Mouse (Mus musculus) c-Kit-positive CD71-positive TER-119-positive erythroid progenitor cells, embryonic 14.5 days (primary cell): Measurements from ENCODE around the gene 1700025G04Rik.

Experiments used
- DNase-seq: peaks from one replicate; pipeline ENCODE4 v3.0.0-alpha.2; 2013; ENCODE audit warnings: low spot score

1700025G04Rik gene

DNA sequence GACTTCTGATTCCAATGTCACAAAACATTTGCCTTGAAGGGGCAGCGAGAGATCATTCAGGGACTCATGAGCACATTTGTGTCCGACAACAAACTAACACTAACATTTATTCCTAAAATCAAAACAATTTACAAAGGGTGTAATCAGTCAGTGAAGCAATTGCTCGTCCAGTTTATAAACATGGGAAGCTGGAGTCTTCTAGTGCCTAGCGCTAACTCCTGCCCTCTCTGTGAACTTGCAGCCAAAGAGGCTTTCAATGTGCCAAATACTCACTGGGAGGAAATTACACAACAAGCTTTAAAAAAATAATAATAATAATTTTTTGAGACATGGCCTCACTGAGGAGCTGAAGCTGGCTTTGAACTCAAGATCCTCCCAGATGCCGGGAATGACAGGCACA, 57.8 kb downstream of the 1700025G04Rik start:
- no peak for DNase-seq

- no peak for DNase-seq
Measured at GRCm38 (mm10) chr1:152030546-152030945, 59.4 kb downstream of the 1700025G04Rik start.

DNA sequence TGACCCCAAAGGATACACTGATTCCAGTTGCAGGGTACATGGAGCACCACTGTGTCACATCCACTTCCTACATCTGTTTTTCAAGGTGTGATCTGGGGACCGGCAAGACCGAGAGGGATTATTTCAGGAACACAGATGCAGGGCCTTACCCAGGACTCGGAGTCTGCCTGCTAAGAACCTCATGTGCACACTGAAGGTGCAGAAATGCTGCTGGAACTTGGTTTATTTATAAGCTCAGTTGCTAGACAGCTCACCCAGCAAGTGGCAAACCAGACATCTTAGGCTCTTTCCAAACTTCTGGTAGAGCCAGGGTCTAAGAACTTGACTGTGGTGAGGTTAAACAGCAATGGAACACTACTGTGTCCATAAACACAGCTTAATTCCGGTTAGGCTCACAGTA, 61.2 kb downstream of the 1700025G04Rik start:
- no peak for DNase-seq

DNA sequence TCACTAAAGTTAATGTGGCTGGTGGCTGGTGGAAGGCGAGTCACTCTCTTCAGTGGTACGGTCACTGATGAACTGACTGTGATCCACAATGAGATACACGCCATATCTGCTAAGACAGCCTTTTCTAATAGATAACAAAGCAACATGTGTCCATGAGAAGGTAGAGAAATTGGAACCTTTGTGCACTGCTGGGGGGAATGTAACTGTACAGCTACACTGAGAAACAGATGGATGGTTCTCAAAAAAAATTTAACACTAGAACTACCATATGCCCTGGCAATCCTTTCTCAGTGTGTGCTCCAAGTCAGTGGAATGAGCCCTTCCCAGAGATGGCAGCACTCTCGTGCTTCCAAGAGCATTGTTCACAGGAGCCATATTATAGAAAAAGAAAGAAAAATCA, 63.2 kb downstream of the 1700025G04Rik start:
- DNase-seq, result no peak

GRCm38 (mm10) chr1:152025308-152025707, 64.6 kb downstream of the 1700025G04Rik start:
- no peak for DNase-seq

GRCm38 (mm10) chr1:152024019-152024787, 65.7 kb downstream of the 1700025G04Rik start:
- no peak for DNase-seq

DNA sequence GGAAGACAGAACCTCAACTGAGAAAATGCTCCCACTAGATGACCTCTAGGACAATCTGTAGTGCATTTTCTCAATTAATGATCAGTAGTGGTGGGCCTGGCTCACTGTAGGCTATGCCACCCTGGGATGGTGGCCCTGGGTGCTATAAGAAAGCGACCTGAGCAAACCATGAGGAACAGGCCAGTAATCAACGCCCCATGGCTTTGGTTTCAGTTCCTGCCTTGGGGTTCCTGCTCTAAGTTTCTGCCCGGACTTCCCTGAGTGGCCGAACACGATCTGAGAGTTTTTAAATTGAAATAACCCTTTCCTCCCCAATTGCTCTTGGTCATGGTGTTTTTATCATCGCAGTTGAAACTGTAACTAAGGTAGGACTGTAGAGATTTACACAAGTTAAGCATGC, 69.1 kb downstream of the 1700025G04Rik start:
- DNase-seq, result no peak

DNA sequence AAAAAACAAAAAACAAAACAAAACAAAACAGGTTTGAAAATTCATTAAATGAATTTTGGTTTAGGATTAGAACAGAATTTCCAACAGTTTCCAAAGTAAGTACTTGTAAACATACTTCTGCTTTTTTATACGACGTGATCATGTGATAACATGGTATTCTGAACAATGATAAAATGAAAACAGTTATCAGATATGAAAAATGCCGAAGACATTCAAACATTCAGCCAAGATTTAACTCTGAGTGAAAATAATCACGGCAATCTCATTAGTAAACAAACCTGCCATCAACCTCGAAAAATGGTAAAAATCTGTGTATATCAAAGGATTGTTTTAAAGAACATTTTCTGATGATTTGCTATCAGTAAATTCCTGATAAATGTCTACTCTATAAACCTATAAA, 69.9 kb downstream of the 1700025G04Rik start:
- DNase-seq, result no peak

- DNase-seq, result no peak
Measured at GRCm38 (mm10) chr1:152019196-152019595, 70.7 kb downstream of the 1700025G04Rik start.

- no peak for DNase-seq
Measured at GRCm38 (mm10) chr1:152018322-152018721, 71.6 kb downstream of the 1700025G04Rik start.

DNA sequence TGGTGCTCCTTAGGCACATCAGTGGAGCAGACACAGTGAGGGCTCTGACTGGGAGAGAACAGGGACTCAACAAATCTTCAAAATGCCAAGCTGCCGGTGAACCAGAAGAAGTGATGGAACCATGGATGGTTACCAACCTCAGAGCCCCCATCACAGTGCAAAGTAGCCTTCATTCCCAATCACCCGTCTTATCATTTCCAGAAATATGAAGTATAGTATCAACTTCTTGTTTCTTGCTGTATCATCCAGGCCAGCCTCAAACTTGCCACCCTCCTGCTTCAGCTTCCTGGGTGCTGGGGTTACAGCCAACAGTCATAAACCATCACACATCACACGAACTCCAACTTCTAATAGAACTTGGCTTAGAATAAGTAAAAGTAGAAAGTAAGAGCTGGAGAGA, 73.3 kb downstream of the 1700025G04Rik start:
- no peak for DNase-seq

DNA sequence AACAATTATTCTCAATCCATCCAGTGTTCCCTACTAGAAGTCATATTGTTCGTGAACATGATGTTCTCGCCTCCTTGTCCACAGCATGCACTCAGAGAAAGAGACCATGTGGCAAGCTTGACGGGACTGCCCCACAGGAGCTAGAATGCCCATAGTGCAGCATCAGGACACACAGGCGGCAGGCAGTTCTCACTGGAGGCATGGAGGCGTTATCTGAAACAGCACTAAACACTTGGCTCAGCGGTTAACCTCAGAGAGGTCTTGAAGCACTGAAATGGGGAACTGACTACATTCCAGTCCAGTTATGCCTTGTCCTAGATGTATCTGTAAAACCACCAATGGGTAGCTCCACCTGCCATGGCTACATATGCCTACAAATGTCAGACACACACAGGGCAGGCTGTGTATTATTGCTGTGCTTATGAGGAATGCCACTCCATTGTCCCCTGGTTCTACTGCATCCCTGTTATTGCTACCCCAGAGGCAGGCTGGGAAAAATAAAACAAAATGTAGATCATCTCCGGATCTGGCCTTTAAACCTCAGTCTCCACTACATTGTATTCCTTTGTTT, 74.3 kb downstream of the 1700025G04Rik start:
- peak; percentile 3 for DNase-seq

DNA sequence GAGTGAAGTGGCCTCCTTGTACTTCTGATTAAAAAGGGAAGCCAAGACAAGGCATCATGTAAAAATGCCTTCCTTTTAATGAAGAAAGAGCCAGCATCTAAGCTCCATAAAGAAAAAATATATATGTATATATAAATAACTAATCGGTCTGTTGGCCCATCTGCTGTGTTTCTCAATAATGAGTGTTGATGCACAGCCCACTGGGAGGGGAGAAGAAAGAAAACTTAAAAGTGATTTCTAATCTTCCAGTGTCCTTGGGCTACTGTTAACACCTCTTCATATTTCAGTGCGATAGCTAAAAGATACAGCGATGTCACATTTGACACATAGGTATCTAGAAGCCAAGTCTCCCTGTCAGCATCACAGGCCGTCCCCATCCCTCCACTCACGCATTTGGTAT, 78.2 kb downstream of the 1700025G04Rik start:
- no peak for DNase-seq

DNA sequence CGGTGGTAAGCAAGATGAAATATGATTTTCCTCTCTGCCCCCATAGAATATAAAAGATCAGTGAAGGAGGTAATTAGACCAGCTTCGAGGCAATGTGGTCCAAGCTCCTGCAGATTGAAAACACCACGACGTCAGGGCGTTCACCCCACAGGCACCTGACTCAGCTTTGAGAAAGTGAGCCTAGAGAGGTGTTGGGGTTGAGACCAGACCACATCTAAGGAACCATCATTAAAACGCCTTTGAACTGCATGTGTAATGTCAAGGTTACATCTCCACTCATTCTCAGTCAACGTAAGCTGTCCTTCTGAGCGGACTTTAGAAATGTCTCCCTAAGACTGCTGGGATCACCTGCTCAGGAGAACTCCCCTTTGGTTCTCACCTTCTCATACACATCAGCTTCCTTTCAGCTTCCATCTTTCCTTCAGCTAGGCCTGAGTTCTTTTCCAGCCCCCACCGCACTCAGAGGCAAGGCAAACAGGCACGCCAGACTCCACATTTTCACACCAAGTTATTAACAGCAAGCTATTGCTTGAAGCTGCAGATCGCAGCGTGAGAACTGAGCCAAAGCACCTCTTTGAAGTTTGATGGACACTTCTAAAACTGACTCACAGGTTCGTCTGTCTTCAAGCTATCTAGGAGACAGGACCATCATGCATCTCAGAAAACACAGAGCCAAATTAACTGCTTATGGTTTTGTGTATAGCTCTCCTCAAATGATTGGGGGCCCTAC, 79.5 kb downstream of the 1700025G04Rik start:
- DNase-seq, result no peak

GRCm38 (mm10) chr1:152008473-152008991, 81.4 kb downstream of the 1700025G04Rik start:
- DNase-seq, result no peak

- DNase-seq, result no peak
Measured at GRCm38 (mm10) chr1:152006529-152006928, 83.4 kb downstream of the 1700025G04Rik start.

GRCm38 (mm10) chr1:152004509-152004908, 85.4 kb downstream of the 1700025G04Rik start:
- DNase-seq, result no peak

- DNase-seq, result no peak
Measured at GRCm38 (mm10) chr1:152000461-152000860, 89.5 kb downstream of the 1700025G04Rik start.

- DNase-seq, result no peak
Measured at GRCm38 (mm10) chr1:151999424-151999842, 90.5 kb downstream of the 1700025G04Rik start.

- DNase-seq, result no peak
Measured at GRCm38 (mm10) chr1:151998721-151999206, 91.2 kb downstream of the 1700025G04Rik start.

DNA sequence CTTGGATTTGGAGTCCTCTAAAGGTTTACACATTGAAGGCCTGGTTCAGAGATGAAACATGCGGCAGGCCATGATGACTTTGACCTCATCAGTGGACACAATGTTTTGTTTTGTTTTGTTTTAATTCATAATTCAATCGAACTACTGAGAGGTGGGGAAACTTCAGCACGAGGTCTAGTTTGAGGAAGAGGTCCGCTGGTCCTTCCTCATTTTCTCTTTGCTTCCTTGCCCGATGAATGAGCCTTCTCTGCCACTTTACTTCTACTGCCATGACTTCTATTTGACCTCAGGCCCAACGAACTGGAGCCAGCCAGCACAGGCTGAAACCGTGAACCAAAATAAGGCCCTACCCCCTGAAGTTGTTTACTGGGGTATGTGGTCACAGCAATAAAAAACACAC, 92.3 kb downstream of the 1700025G04Rik start:
- no peak for DNase-seq

DNA sequence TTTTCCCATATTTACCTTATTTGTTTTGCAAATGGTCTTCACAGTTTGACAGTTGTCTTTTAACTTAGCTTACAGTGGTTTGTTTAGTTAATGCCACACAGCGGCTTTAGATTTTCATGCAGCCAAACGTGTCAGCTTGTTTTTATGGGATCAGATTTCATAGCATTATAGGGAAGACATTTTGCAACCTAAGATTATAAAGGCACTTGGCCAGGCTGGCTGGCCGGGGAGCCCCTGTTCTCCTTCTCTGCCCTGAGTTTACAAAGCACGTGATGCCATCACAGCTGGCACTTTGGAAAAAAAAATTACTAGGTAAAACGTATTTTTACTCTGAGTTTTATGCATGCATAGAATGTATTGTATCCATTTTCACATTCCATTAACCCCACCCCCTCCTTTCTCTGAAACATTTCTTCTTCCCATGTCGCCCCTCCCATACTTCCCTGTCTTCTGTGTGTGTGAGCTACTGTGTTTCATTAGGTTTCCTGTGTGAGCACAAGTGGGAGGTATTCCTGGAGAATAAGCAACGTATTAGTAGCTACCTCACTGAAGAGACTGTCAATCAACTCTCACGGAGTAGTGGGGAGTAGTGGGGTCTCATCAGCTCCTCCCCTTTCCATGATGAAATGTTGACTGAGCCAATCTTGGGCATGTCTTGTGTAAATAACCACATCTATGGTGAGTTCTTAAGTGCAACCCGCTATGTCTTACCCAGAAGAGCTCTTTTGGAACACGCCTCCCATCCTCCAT, 93.8 kb downstream of the 1700025G04Rik start:
- DNase-seq, result no peak
